Mouse (Mus musculus): ENCODE data around the gene Gnb1. TPM values are rescaled to one million over a fixed set of nuclear protein-coding genes. Genes with fewer than 3 reads are reported as not detected.

Gene Gnb1
- polyA plus RNA-seq, 1 experiment = 265 TPM

- H3K36me3 ChIP-seq (ENCODE audit: control insufficient read depth, insufficient read depth) = peaks cover 14% of the 10 kb centered on the region
- H3K79me2 ChIP-seq (ENCODE audit: control insufficient read depth, insufficient read depth) = no peaks in the 10 kb centered on the region
- H3K4me3 ChIP-seq = no peak overlapping the region
- TF ChIP-seq POLR2A (IDR thresholded peaks at IDR 0.05; ENCODE audit: insufficient read length, low read depth) (no peak), TCF3 (IDR thresholded peaks at IDR 0.05; ENCODE audit: insufficient read length, low read depth) (no peak), MAX (IDR thresholded peaks at IDR 0.05; ENCODE audit: low read depth) (no peak), REST (IDR thresholded peaks at IDR 0.05; ENCODE audit: insufficient read depth, insufficient read length) (no peak), MYOG (IDR thresholded peaks at IDR 0.05; ENCODE audit: control insufficient read depth in 1 of 3, insufficient read depth in 1 of 3, insufficient read length in 2 of 3, low read depth in 2 of 3) (no peak), E2F4 (IDR thresholded peaks at IDR 0.05; ENCODE audit: insufficient read depth) (no peak), USF1 (IDR thresholded peaks at IDR 0.05; ENCODE audit: low read depth) (no peak), SRF (IDR thresholded peaks at IDR 0.05; ENCODE audit: control insufficient read depth, insufficient read length, low read depth) (no peak), POLR2AphosphoS2 (IDR thresholded peaks at IDR 0.05; ENCODE audit: insufficient read length, low read depth) (no peak), MYOD1 (IDR thresholded peaks at IDR 0.05; ENCODE audit: control insufficient read depth in 1 of 3, insufficient read length in 2 of 3, low read depth in 2 of 3) (no peak), CEBPB (IDR thresholded peaks at IDR 0.05; ENCODE audit: insufficient read depth, poor library complexity, severe bottlenecking) (no peak), TCF12 (IDR thresholded peaks at IDR 0.05; ENCODE audit: insufficient read depth, poor library complexity, severe bottlenecking) (no peak)
- no peak overlapping the region for H3K4me2 ChIP-seq (ENCODE audit: low read depth)
- no peak overlapping the region for H3ac ChIP-seq (ENCODE audit: control insufficient read depth, insufficient read length)
- H3K27me3 ChIP-seq (ENCODE audit: control insufficient read depth, insufficient read depth, insufficient read length) = no peaks in the 10 kb centered on the region
These were observed 100.0 kb downstream of the Gnb1 start for GRCm38 (mm10) chr4:155591012-155591719.

GRCm38 (mm10) chr4:155593780-155594179 is 102.6 kb downstream of the Gnb1 start:
- no peak overlapping the region for H3K4me2 ChIP-seq (ENCODE audit: low read depth)
- no peaks in the 10 kb centered on the region for H3K79me2 ChIP-seq (ENCODE audit: control insufficient read depth, insufficient read depth)
- H3K27me3 ChIP-seq (ENCODE audit: control insufficient read depth, insufficient read depth, insufficient read length) = no peaks in the 10 kb centered on the region
- H3ac ChIP-seq (ENCODE audit: control insufficient read depth, insufficient read length) = no peak overlapping the region
- peaks cover 7% of the 10 kb centered on the region for H3K36me3 ChIP-seq (ENCODE audit: control insufficient read depth, insufficient read depth)
- TF ChIP-seq USF1 (IDR thresholded peaks at IDR 0.05; ENCODE audit: low read depth) (no peak), POLR2AphosphoS2 (IDR thresholded peaks at IDR 0.05; ENCODE audit: insufficient read length, low read depth) (no peak)
- H3K4me3 ChIP-seq = no peak overlapping the region

GRCm38 (mm10) chr4:155595777-155596176 is 104.6 kb downstream of the Gnb1 start:
- H3K36me3 ChIP-seq (ENCODE audit: control insufficient read depth, insufficient read depth) = no peaks in the 10 kb centered on the region
- no peaks in the 10 kb centered on the region for H3K79me2 ChIP-seq (ENCODE audit: control insufficient read depth, insufficient read depth)
- no peaks in the 10 kb centered on the region for H3K27me3 ChIP-seq (ENCODE audit: control insufficient read depth, insufficient read depth, insufficient read length)
- H3ac ChIP-seq (ENCODE audit: control insufficient read depth, insufficient read length) = no peak overlapping the region
- H3K4me2 ChIP-seq (ENCODE audit: low read depth) = peak overlapping the region; percentile 36
- no peak overlapping the region for H3K4me3 ChIP-seq
- TF ChIP-seq MAX (IDR thresholded peaks at IDR 0.05; ENCODE audit: low read depth) (no peak), USF1 (IDR thresholded peaks at IDR 0.05; ENCODE audit: low read depth) (no peak), POLR2AphosphoS2 (IDR thresholded peaks at IDR 0.05; ENCODE audit: insufficient read length, low read depth) (no peak)

- peak overlapping the region; percentile 36 for H3K4me2 ChIP-seq (ENCODE audit: low read depth)
- H3K36me3 ChIP-seq (ENCODE audit: control insufficient read depth, insufficient read depth) = no peaks in the 10 kb centered on the region
- no peaks in the 10 kb centered on the region for H3K79me2 ChIP-seq (ENCODE audit: control insufficient read depth, insufficient read depth)
- no peak for TF ChIP-seq TCF3 (IDR thresholded peaks at IDR 0.05; ENCODE audit: insufficient read length, low read depth)
- no peak for TF ChIP-seq CEBPB (IDR thresholded peaks at IDR 0.05; ENCODE audit: insufficient read depth, poor library complexity, severe bottlenecking)
- peak in 1 of 3 experiments; percentile 56 for TF ChIP-seq MYOD1 (IDR thresholded peaks at IDR 0.05; ENCODE audit: control insufficient read depth in 1 of 3, insufficient read length in 2 of 3, low read depth in 2 of 3)
- no peak overlapping the region for H3ac ChIP-seq (ENCODE audit: control insufficient read depth, insufficient read length)
- no peaks in the 10 kb centered on the region for H3K27me3 ChIP-seq (ENCODE audit: control insufficient read depth, insufficient read depth, insufficient read length)
- no peak overlapping the region for H3K4me3 ChIP-seq
These were observed 105.4 kb downstream of the Gnb1 start for GRCm38 (mm10) chr4:155596606-155597005.

GRCm38 (mm10) chr4:155598536-155598935 is 107.4 kb downstream of the Gnb1 start:
- H3K27me3 ChIP-seq (ENCODE audit: control insufficient read depth, insufficient read depth, insufficient read length) = no peaks in the 10 kb centered on the region
- peaks cover 17% of the 10 kb centered on the region for H3K79me2 ChIP-seq (ENCODE audit: control insufficient read depth, insufficient read depth)
- H3K4me2 ChIP-seq (ENCODE audit: low read depth) = no peak overlapping the region
- TF ChIP-seq TCF3 (IDR thresholded peaks at IDR 0.05; ENCODE audit: insufficient read length, low read depth) (no peak), MAX (IDR thresholded peaks at IDR 0.05; ENCODE audit: low read depth) (no peak), USF1 (IDR thresholded peaks at IDR 0.05; ENCODE audit: low read depth) (no peak), MYOG (IDR thresholded peaks at IDR 0.05; ENCODE audit: control insufficient read depth in 1 of 3, insufficient read depth in 1 of 3, insufficient read length in 2 of 3, low read depth in 2 of 3) (no peak), SRF (IDR thresholded peaks at IDR 0.05; ENCODE audit: control insufficient read depth, insufficient read length, low read depth) (no peak), REST (IDR thresholded peaks at IDR 0.05; ENCODE audit: insufficient read depth, insufficient read length) (no peak), E2F4 (IDR thresholded peaks at IDR 0.05; ENCODE audit: insufficient read depth) (no peak), CEBPB (IDR thresholded peaks at IDR 0.05; ENCODE audit: insufficient read depth, poor library complexity, severe bottlenecking) (no peak), POLR2AphosphoS2 (IDR thresholded peaks at IDR 0.05; ENCODE audit: insufficient read length, low read depth) (no peak), MYOD1 (IDR thresholded peaks at IDR 0.05; ENCODE audit: control insufficient read depth in 1 of 3, insufficient read length in 2 of 3, low read depth in 2 of 3) (no peak), POLR2A (IDR thresholded peaks at IDR 0.05; ENCODE audit: insufficient read length, low read depth) (no peak), TCF12 (IDR thresholded peaks at IDR 0.05; ENCODE audit: insufficient read depth, poor library complexity, severe bottlenecking) (no peak)
- no peak overlapping the region for H3K4me3 ChIP-seq
- H3ac ChIP-seq (ENCODE audit: control insufficient read depth, insufficient read length) = no peak overlapping the region
- H3K36me3 ChIP-seq (ENCODE audit: control insufficient read depth, insufficient read depth) = no peaks in the 10 kb centered on the region
